Mouse (Mus musculus) myocyte (in vitro differentiated cells): ENCODE measurements at regions not wholly inside any gene's neighbourhood (a gene's known extent, or its start where the extent isn't known, plus 50 kb on each side); places are given as distances from the start of the nearest gene placed in this dataset.

Experiments
- CEBPB ChIP-seq: IDR thresholded peaks from 2 replicates; pipeline ENCODE4 v1.6.1; 2011; ENCODE audit warnings: mild to moderate bottlenecking, moderate library complexity; ENCODE audit not compliant: poor library complexity, insufficient read depth, severe bottlenecking
- E2F4 ChIP-seq: IDR thresholded peaks from one replicate; pipeline ENCODE4 v1.6.1; 2011; ENCODE audit warnings: mild to moderate bottlenecking, control low read depth, moderate library complexity; ENCODE audit not compliant: insufficient read depth
- MAX ChIP-seq: IDR thresholded peaks from one replicate; pipeline ENCODE4 v1.6.1; 2011; ENCODE audit warnings: low read depth, mild to moderate bottlenecking, control low read depth
- MYOD1 ChIP-seq, 3 experiments: IDR thresholded peaks; one replicate each; pipeline ENCODE4 v1.6.1; 2011; ENCODE audit warnings: control low read depth in 2 of 3, low read depth in 2 of 3, mild to moderate bottlenecking in 2 of 3, moderate library complexity in 1 of 3; ENCODE audit not compliant: insufficient read length in 2 of 3, control insufficient read depth in 1 of 3
- MYOG ChIP-seq, 3 experiments: IDR thresholded peaks; one replicate each; pipeline ENCODE4 v1.6.1; 2011; ENCODE audit warnings: control low read depth in 2 of 3, low read depth in 2 of 3, mild to moderate bottlenecking in 2 of 3; ENCODE audit not compliant: insufficient read length in 2 of 3, control insufficient read depth in 1 of 3, insufficient read depth in 1 of 3
- POLR2A ChIP-seq: IDR thresholded peaks from one replicate; pipeline ENCODE4 v1.6.1; 2011; ENCODE audit warnings: low read depth, mild to moderate bottlenecking, control low read depth, moderate library complexity; ENCODE audit not compliant: insufficient read length
- POLR2AphosphoS2 ChIP-seq: IDR thresholded peaks from one replicate; pipeline ENCODE4 v1.6.1; 2011; ENCODE audit warnings: low read depth, control low read depth; ENCODE audit not compliant: insufficient read length
- REST ChIP-seq: IDR thresholded peaks from one replicate; pipeline ENCODE4 v1.6.1; 2011; ENCODE audit warnings: mild to moderate bottlenecking, control low read depth, moderate library complexity; ENCODE audit not compliant: insufficient read depth, insufficient read length
- TCF12 ChIP-seq: IDR thresholded peaks from one replicate; pipeline ENCODE4 v1.6.1; 2011; ENCODE audit warnings: mild to moderate bottlenecking, control low read depth; ENCODE audit not compliant: poor library complexity, insufficient read depth, severe bottlenecking
- TCF3 ChIP-seq: IDR thresholded peaks from one replicate; pipeline ENCODE4 v1.6.1; 2011; ENCODE audit warnings: low read depth, control low read depth; ENCODE audit not compliant: insufficient read length
- USF1 ChIP-seq: IDR thresholded peaks from one replicate; pipeline ENCODE4 v1.6.1; 2011; ENCODE audit warnings: low read depth, mild to moderate bottlenecking, control low read depth, moderate library complexity

DNA sequence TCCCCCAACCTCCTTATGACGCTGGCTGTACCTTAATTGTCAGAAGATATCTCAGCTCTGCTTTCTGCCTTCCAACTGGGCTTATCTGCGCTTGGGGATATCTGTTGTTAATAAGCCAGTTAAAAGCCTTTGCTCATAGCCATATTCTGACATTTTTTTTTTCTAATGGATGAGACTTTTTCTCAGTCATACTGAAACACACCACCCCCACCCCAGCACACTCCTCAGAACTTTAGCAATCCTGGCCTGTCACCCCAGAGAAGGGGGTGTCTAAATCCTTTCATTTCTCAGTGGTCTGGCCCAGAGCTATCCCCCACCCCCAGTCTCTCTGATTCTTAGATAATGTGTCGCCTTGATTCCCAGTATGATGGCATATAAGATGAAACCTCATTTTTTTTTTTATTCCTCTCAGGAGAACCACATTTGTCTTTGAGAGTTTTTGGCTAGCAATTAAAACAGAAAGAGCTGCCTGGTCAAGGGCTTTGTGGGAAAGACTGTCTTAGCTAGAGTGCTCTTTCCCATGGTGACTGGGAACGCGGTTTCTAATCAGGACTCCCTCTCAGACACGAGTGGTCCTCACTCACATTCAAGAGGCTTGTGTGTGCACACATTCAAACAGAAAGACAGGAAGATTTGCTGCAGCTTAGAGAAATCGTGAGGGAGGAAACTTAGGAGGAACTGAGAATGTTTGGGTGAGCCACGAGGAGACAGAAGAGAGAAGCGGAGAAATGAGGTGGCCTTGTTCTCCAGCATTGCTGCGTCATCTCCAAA lies 93.2 kb upstream of the S1pr3 start:
- TF ChIP-seq POLR2A (no peak), TCF3 (no peak), MYOG (IDR thresholded peaks at IDR 0.05; ENCODE audit: control insufficient read depth in 1 of 3, insufficient read depth in 1 of 3, insufficient read length in 2 of 3, low read depth in 2 of 3) (no peak), USF1 (no peak), MYOD1 (IDR thresholded peaks at IDR 0.05; ENCODE audit: control insufficient read depth in 1 of 3, insufficient read length in 2 of 3, low read depth in 2 of 3) (no peak), POLR2AphosphoS2 (no peak), E2F4 (no peak), REST (no peak), TCF12 (no peak), MAX (no peak), CEBPB (no peak)
